Mouse (Mus musculus) forebrain, postnatal 0 days (tissue): ENCODE measurements at regions not wholly inside any gene's neighbourhood (a gene's known extent, or its start where the extent isn't known, plus 50 kb on each side); places are given as distances from the start of the nearest gene placed in this dataset.

Experiments
- ATAC-seq: fragments of 200-750 bp; cut with Nextera tagmentation; 2 replicates; pipeline ENCODE4 v1.8.0; 2017; ENCODE audit warnings: mild to moderate bottlenecking, moderate library complexity
- DNase-seq: peaks from one replicate; pipeline ENCODE4 v3.0.0-alpha.2; 2015
- H3K27ac ChIP-seq: fragments of 300-500 bp; sonication (generic); 2 replicates; pipeline ENCODE4 v1.5.1; 2014; ENCODE audit warnings: low read depth, mild to moderate bottlenecking, antibody characterized with exemption, low read length, moderate library complexity, mixed read lengths
- H3K27me3 ChIP-seq: fragments of 300-500 bp; sonication (generic); 2 replicates; pipeline ENCODE4 v1.6.1; 2014; ENCODE audit warnings: mild to moderate bottlenecking, low read length, mixed read lengths; ENCODE audit not compliant: insufficient read depth
- H3K36me3 ChIP-seq: fragments of 300-500 bp; sonication (generic); 2 replicates; pipeline ENCODE4 v1.6.1; 2014; ENCODE audit warnings: mild to moderate bottlenecking, moderate library complexity; ENCODE audit not compliant: insufficient read depth
- H3K4me1 ChIP-seq: fragments of 300-500 bp; sonication (generic); 2 replicates; pipeline ENCODE4 v1.6.1; 2014; ENCODE audit warnings: antibody characterized with exemption; ENCODE audit not compliant: insufficient read depth
- H3K4me2 ChIP-seq: fragments of 300-500 bp; sonication (generic); 2 replicates; pipeline ENCODE4 v1.6.1; 2014; ENCODE audit warnings: low read depth, mild to moderate bottlenecking, moderate library complexity
- H3K4me3 ChIP-seq: fragments of 300-500 bp; sonication (generic); 2 replicates; pipeline ENCODE4 v1.5.1; 2014; ENCODE audit warnings: low read depth, low read length, mixed read lengths
- H3K9ac ChIP-seq: fragments of 300-500 bp; sonication (generic); 2 replicates; pipeline ENCODE4 v1.6.1; 2014; ENCODE audit warnings: mild to moderate bottlenecking
- H3K9me3 ChIP-seq: fragments of 300-500 bp; sonication (generic); 2 replicates; pipeline ENCODE4 v1.6.1; 2016; ENCODE audit warnings: low read length
- CTCF ChIP-seq: sonication (generic); IDR thresholded peaks from 2 replicates; pipeline ENCODE4 v1.5.1; 2016; ENCODE audit warnings: antibody characterized with exemption, control low read depth, low read depth
- WGBS: fragments of 180-500 bp; shearing (Covaris S2); extraction: QIAGEN DNeasy Blood & Tissue Kit; methylation state at CpG from one replicate; pipeline ENCODE4 v1.1.7; 2014; 5-methylcytosine and 5-hydroxymethylcytosine counted together

- no peaks in the 10 kb centered on the region for H3K27me3 ChIP-seq
- no peak overlapping the region for H3K4me2 ChIP-seq
- H3K36me3 ChIP-seq = no peaks in the 10 kb centered on the region
- H3K9ac ChIP-seq = no peak overlapping the region
- no peak for TF ChIP-seq CTCF
- H3K4me3 ChIP-seq = no peak overlapping the region
- no peaks in the 10 kb centered on the region for H3K9me3 ChIP-seq
- 80% methylated on average over 6 of the region's 6 CpGs for WGBS
- no peaks in the 10 kb centered on the region for H3K4me1 ChIP-seq
- H3K27ac ChIP-seq = no peak overlapping the region
- ATAC-seq = no peak
- DNase-seq = no peak
Observed at GRCm38 (mm10) chr11:7555613-7556274, 342.0 kb upstream of the Igfbp3 start.

DNA sequence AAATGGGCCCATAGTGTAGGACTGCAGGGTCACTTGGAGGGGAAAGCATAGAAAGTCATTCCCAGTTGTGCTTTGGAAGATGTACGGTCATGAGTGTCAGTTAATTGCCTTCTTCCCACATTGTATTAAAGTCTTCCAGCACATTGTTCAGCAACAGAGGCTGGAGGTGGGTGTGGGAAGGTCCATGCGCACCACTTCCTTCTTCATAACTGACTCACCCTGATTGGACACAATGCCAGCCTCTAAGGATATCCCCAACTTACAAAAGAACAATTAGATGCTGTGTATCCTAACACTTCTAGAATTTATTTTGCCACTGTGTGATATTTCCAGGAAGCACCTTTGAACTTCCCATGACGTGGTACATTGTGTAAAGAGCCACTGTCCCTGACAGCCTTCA, 338.4 kb upstream of the Igfbp3 start:
- Histone ChIP-seq H3K9me3 (no peaks in the 10 kb centered on the region), H3K9ac (no peak overlapping the region), H3K4me3 (no peak overlapping the region), H3K4me2 (no peak overlapping the region), H3K36me3 (no peaks in the 10 kb centered on the region), H3K27ac (no peak overlapping the region), H3K27me3 (no peaks in the 10 kb centered on the region), H3K4me1 (no peaks in the 10 kb centered on the region)
- 91% methylated on average over 3 of the region's 3 CpGs for WGBS
- TF ChIP-seq CTCF = no peak
- DNase-seq = no peak
- ATAC-seq = no peak

DNA sequence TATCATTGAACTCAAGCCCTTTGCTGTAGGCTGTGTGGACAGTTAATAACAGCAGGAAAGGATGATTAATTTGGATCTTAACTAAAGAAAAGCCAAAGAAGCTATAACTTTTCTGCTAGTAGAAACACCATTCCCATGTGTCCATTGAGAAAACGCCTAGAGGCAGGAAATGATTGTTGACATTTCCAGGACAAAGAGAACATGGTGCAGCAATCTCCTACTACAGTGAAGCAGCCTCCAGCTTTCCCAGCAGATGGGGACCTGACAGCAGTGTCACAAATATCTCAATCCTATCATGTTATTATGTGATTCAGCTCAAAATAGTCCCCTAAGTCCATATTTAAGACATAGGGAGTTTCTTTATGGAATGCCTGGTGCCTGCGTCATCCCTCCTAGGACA, 334.1 kb upstream of the Igfbp3 start:
- peak; percentile 56 for ATAC-seq
- Histone ChIP-seq H3K9ac (no peak overlapping the region), H3K4me3 (no peak overlapping the region), H3K36me3 (no peaks in the 10 kb centered on the region), H3K27me3 (no peaks in the 10 kb centered on the region), H3K27ac (no peak overlapping the region), H3K9me3 (no peaks in the 10 kb centered on the region), H3K4me1 (no peaks in the 10 kb centered on the region), H3K4me2 (no peak overlapping the region)
- WGBS = 81% methylated on average over 2 of the region's 2 CpGs
- no peak for DNase-seq
- no peak for TF ChIP-seq CTCF

DNA sequence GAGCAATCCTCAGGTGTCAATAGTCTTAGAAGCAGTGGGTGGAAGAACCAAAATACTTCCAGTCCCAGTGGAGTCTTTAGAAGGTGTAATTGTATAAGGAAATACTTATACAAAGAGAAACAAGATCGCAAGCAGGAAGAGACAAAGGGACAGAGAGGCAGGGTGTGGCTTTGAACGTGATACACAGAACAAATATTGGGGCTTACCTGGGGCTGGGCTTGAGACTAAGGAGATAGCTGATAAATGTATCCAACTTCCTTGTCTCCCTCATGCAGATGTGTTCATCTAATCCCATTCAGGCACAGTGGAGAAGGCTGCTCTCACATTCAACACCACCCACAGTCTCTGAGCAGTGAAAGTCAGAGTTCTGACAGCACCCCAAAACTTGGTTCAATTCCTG, 331.9 kb upstream of the Igfbp3 start:
- Histone ChIP-seq H3K27ac (no peak overlapping the region), H3K4me3 (no peak overlapping the region), H3K4me1 (no peaks in the 10 kb centered on the region), H3K36me3 (no peaks in the 10 kb centered on the region), H3K27me3 (no peaks in the 10 kb centered on the region), H3K4me2 (no peak overlapping the region), H3K9ac (no peak overlapping the region), H3K9me3 (no peaks in the 10 kb centered on the region)
- DNase-seq (no peak), ATAC-seq (no peak)
- TF ChIP-seq CTCF = no peak
- WGBS = 79% methylated on average over 2 of the region's 2 CpGs

- ATAC-seq (no peak), DNase-seq (no peak)
- no peak overlapping the region for H3K4me2 ChIP-seq
- H3K4me1 ChIP-seq = no peaks in the 10 kb centered on the region
- 38% methylated on average over 2 of the region's 2 CpGs for WGBS
- TF ChIP-seq CTCF = no peak
- no peaks in the 10 kb centered on the region for H3K9me3 ChIP-seq
- no peak overlapping the region for H3K4me3 ChIP-seq
- H3K36me3 ChIP-seq = no peaks in the 10 kb centered on the region
- no peaks in the 10 kb centered on the region for H3K27me3 ChIP-seq
- H3K9ac ChIP-seq = no peak overlapping the region
- no peak overlapping the region for H3K27ac ChIP-seq
Observed at GRCm38 (mm10) chr11:7534590-7534989, 320.9 kb upstream of the Igfbp3 start.

GRCm38 (mm10) chr11:7533327-7533726, 319.6 kb upstream of the Igfbp3 start:
- Histone ChIP-seq H3K4me1 (no peaks in the 10 kb centered on the region), H3K9ac (no peak overlapping the region), H3K9me3 (no peaks in the 10 kb centered on the region), H3K36me3 (no peaks in the 10 kb centered on the region), H3K27me3 (no peaks in the 10 kb centered on the region), H3K4me2 (no peak overlapping the region), H3K4me3 (no peak overlapping the region), H3K27ac (no peak overlapping the region)
- ATAC-seq (no peak), DNase-seq (no peak)
- no peak for TF ChIP-seq CTCF
- 32% methylated on average over 1 of the region's 1 CpGs for WGBS

DNA sequence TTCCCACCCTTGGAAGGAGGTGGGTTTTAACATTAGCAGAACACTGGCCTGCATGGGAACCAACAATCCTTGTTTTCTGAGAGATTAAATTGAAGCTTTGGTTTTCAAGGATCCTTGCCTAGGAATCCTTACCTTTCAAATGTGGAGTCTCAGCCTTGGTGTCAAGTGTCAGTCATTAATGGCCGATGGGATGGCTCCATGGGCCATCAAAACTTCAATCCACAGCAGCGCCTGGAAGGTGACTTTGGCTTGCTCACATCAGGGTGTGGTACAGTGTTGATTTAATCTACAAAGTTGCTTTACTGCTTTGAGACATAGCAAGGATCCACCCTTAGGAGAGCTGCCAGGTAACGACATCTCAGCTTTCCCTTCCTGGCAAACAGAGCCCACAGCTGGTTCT, 318.1 kb upstream of the Igfbp3 start:
- DNase-seq (no peak), ATAC-seq (no peak)
- H3K9me3 ChIP-seq = no peaks in the 10 kb centered on the region
- H3K9ac ChIP-seq = no peak overlapping the region
- no peak overlapping the region for H3K4me2 ChIP-seq
- H3K27ac ChIP-seq = no peak overlapping the region
- H3K4me1 ChIP-seq = no peaks in the 10 kb centered on the region
- no peaks in the 10 kb centered on the region for H3K27me3 ChIP-seq
- H3K36me3 ChIP-seq = no peaks in the 10 kb centered on the region
- WGBS = 90% methylated on average over 3 of the region's 3 CpGs
- no peak for TF ChIP-seq CTCF
- no peak overlapping the region for H3K4me3 ChIP-seq
